Mouse (Mus musculus): ENCODE results near the gene Treml2.

- TF ChIP-seq POLR2A (IDR thresholded peaks at IDR 0.05; ENCODE audit: low read depth, low read length) (no peak), CTCF (IDR thresholded peaks at IDR 0.05; ENCODE audit: borderline replicate concordance, insufficient read depth, low read length) (no peak)
Observed at GRCm38 (mm10) chr17:48299203-48299602, at the start of gene Treml2.

All from embryonic fibroblast, embryonic 13.5 days (primary cell).